Mouse (Mus musculus): ENCODE results near the gene 4921501E09Rik.
"Not testable (repeated sequence)": the region's sequence is repeated elsewhere in the genome, so short reads cannot be mapped to it uniquely, and the experiment has no call there.

4921501E09Rik gene

GRCm38 (mm10) chr17:33067958-33068357, at the start of gene 4921501E09Rik:
TSS of gene 4921501E09Rik (minus strand) at chr17:33068058.
- no peak for DNase-seq (ENCODE audit: low spot score)

- DNase-seq (ENCODE audit: low spot score), result no peak
Measured at GRCm38 (mm10) chr17:33097396-33097795, 29.5 kb upstream of the 4921501E09Rik start.

GRCm38 (mm10) chr17:33092391-33093193, 24.7 kb upstream of the 4921501E09Rik start:
- peak; percentile 85 for DNase-seq (ENCODE audit: low spot score)

GRCm38 (mm10) chr17:33091630-33092029, 23.8 kb upstream of the 4921501E09Rik start:
- no peak for DNase-seq (ENCODE audit: low spot score)

GRCm38 (mm10) chr17:33089220-33089949, 21.5 kb upstream of the 4921501E09Rik start, which contains the start of gene Zfp563:
TSS of gene Zfp563 (plus strand) at chr17:33089310.
- DNase-seq (ENCODE audit: low spot score), result peak; percentile 94

- DNase-seq (ENCODE audit: low spot score), result no peak
Measured at GRCm38 (mm10) chr17:33063001-33063400, 4.9 kb downstream of the 4921501E09Rik start.

- no peak for DNase-seq (ENCODE audit: low spot score)
Measured at GRCm38 (mm10) chr17:33058791-33059190, 9.1 kb downstream of the 4921501E09Rik start.

GRCm38 (mm10) chr17:33032900-33033891, 34.7 kb downstream of the 4921501E09Rik start, which contains the start of gene Zfp763:
TSS of gene Zfp763 (minus strand) at chr17:33033402.
- DNase-seq (ENCODE audit: low spot score), result peak; percentile 86

GRCm38 (mm10) chr17:33032376-33032775, 35.5 kb downstream of the 4921501E09Rik start:
- no peak for DNase-seq (ENCODE audit: low spot score)

GRCm38 (mm10) chr17:33020434-33020833, 47.4 kb downstream of the 4921501E09Rik start:
- DNase-seq (ENCODE audit: low spot score), result not testable (repeated sequence)

Measured in layer of hippocampus, adult 11-12 months (tissue).